Mouse (Mus musculus) liver, embryonic 13.5 days (tissue): ENCODE measurements at regions not wholly inside any gene's neighbourhood (a gene's known extent, or its start where the extent isn't known, plus 50 kb on each side); places are given as distances from the start of the nearest gene placed in this dataset.
A peak's percentile ranks its signal among the peaks of the same experiment; 100 is the strongest.

Source experiments
- ATAC-seq: fragments of 200-750 bp; cut with Nextera tagmentation; 2 replicates; pipeline ENCODE4 v1.8.0; 2017; ENCODE audit warnings: low read depth, mild to moderate bottlenecking, moderate number of reproducible peaks, moderate library complexity
- DNase-seq: peaks from one replicate; pipeline ENCODE4 v3.0.0; 2022
- H3K27ac ChIP-seq: fragments of 300-500 bp; sonication (generic); 2 replicates; pipeline ENCODE4 v1.5.1; 2015; ENCODE audit warnings: moderate library complexity, mild to moderate bottlenecking, inconsistent platforms
- H3K27me3 ChIP-seq: fragments of 300-500 bp; sonication (generic); 2 replicates; pipeline ENCODE4 v1.6.1; 2015; ENCODE audit warnings: mild to moderate bottlenecking, inconsistent platforms
- H3K36me3 ChIP-seq: fragments of 300-500 bp; sonication (generic); 2 replicates; pipeline ENCODE4 v1.6.1; 2015; ENCODE audit warnings: mild to moderate bottlenecking, inconsistent platforms
- H3K4me1 ChIP-seq: fragments of 300-500 bp; sonication (generic); replicated peaks from 2 replicates; pipeline ENCODE4 v1.6.1; 2015; ENCODE audit warnings: inconsistent platforms
- H3K4me2 ChIP-seq: fragments of 300-500 bp; sonication (generic); 2 replicates; pipeline ENCODE4 v1.6.1; 2015; ENCODE audit warnings: inconsistent platforms, mild to moderate bottlenecking, moderate library complexity
- H3K4me3 ChIP-seq: fragments of 300-500 bp; sonication (generic); replicated peaks from 2 replicates; pipeline ENCODE4 v1.5.1; 2015; ENCODE audit warnings: mild to moderate bottlenecking, inconsistent platforms
- H3K9ac ChIP-seq: fragments of 300-500 bp; sonication (generic); 2 replicates; pipeline ENCODE4 v1.6.1; 2015; ENCODE audit warnings: mild to moderate bottlenecking, inconsistent platforms
- H3K9me3 ChIP-seq: fragments of 300-500 bp; sonication (generic); replicated peaks from 2 replicates; pipeline ENCODE4 v1.6.1; 2016; ENCODE audit warnings: inconsistent platforms
- WGBS: fragments of 180-500 bp; shearing (Covaris S2); methylation state at CpG from one replicate; pipeline ENCODE4 v1.1.7; 2015; ENCODE audit not compliant: insufficient replicate concordance; 5-methylcytosine and 5-hydroxymethylcytosine counted together

DNA sequence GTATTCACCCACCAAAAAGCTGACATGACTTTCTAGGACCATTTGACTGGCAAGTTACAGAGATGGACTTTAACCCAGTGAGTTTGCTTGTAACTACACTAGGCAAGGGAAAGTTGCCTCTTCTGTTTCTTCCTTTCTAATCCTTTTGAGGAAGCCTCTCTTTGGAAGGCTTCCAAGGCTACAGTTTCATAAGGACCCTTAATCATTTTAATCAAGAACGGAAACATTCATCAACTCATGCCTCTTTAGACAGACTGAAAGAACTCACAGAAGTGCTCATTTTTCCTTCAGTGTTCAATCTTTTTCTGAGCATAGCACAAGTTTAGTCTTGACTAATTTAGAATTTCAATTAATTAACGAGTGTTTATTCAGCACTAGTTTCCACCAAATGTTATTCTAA is 84.2 kb downstream of the Ddx1 start:
- DNase-seq: no peak
- ATAC-seq: no peak
- no peaks in the 10 kb centered on the region for H3K4me1 ChIP-seq
- 59% methylated on average over 2 of the region's 2 CpGs for WGBS
- no peaks in the 10 kb centered on the region for H3K27me3 ChIP-seq
- no peak overlapping the region for H3K4me2 ChIP-seq
- no peak overlapping the region for H3K9ac ChIP-seq
- H3K4me3 ChIP-seq: no peak overlapping the region
- no peaks in the 10 kb centered on the region for H3K36me3 ChIP-seq
- no peak overlapping the region for H3K27ac ChIP-seq
- no peaks in the 10 kb centered on the region for H3K9me3 ChIP-seq

DNA sequence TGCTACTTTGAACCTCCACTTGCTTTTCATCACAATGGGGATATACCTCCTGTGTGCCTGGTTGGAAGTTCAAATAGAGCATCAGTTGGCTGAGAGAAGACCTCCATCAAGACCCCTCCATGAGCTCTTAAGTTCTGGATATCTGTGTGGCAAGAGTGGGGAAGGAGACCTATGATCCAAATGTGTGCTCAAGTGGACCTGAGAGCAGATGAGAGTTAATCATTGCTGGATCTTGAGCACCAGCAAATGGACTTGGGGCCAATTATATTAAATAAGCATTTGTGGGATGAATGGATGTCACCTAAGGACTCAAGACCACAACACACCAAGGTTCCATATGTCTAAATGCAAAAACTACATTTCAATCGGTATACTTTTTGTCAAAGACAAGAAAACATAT is 88.0 kb downstream of the Ddx1 start:
- no peak for DNase-seq
- 41% methylated on average over 1 of the region's 1 CpGs for WGBS
- Histone ChIP-seq H3K36me3 (no peaks in the 10 kb centered on the region), H3K9me3 (no peaks in the 10 kb centered on the region), H3K4me3 (no peak overlapping the region), H3K27me3 (no peaks in the 10 kb centered on the region), H3K27ac (no peak overlapping the region), H3K9ac (no peak overlapping the region), H3K4me1 (no peaks in the 10 kb centered on the region), H3K4me2 (no peak overlapping the region)
- ATAC-seq: no peak

DNA sequence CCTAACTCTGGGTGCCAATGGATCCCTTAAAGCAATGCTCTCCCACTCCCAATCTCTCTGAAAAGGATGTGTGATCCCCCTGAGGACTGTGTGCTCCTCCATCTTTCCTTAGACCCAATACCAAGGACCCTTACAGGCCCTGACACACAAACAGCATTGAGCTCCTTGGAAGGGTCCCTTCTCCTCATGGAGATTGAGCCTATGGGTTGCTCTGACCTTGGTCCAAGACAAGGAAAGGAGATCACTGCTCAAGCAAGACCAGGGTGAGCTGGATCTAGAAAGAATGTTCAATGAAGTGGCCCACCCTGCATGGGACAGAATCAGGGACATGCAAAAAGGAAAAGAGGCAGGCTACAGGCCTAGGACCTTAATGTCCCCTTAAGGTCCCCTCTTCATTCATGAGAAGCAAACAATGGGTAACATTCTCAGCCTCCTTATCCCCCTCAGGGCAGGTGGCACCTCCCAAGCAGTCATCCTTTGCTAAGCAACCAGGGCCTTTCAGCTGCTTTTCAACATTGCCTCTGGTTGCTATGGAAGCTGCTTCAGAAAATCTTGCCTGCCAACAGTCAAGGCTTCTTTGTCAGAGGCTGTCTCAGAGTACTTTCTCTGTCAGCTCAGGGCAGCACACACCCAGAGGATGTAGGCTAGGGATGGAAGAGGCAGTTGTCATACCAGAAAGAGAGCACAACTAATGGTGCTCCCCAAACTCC is 89.5 kb downstream of the Ddx1 start:
- no peaks in the 10 kb centered on the region for H3K9me3 ChIP-seq
- ATAC-seq (no peak), DNase-seq (no peak)
- no peaks in the 10 kb centered on the region for H3K4me1 ChIP-seq
- H3K4me2 ChIP-seq: no peak overlapping the region
- no peak overlapping the region for H3K27ac ChIP-seq
- no peaks in the 10 kb centered on the region for H3K36me3 ChIP-seq
- no peak overlapping the region for H3K9ac ChIP-seq
- H3K4me3 ChIP-seq: no peak overlapping the region
- no peaks in the 10 kb centered on the region for H3K27me3 ChIP-seq

DNA sequence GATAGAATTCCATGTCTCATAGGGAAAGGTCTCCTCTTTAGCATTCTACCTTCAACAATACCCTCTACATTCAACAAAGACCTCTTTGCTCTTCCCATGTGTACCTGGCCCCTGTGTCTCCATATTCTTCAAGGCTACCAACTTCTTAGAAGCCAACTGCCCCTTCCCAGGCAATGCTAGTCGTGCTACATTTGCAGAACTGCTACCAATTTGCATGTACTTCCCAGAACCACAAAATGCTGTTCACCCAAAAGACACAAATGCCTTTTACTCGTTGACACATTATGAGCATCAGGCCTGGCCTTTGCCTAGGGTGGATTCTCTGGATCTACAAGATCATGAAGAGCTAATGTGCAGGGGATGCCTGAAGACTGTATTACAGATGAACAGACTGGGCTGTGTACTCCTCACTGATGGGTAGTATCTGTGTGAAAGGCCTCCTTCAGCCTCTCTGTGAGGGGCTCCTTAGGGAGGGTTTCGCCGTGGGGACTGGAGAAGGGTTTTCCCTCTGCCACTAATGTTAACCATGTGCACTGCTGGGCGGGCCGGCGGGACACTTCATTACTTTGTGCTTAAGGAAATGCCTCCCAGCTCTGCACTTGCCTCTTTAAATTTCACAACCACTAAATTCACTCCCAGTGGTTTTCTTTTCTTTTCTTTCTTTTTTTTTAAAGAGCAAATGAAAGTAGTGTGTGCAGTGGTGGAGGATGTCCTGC is 91.2 kb downstream of the Ddx1 start:
- ATAC-seq: no peak

DNA sequence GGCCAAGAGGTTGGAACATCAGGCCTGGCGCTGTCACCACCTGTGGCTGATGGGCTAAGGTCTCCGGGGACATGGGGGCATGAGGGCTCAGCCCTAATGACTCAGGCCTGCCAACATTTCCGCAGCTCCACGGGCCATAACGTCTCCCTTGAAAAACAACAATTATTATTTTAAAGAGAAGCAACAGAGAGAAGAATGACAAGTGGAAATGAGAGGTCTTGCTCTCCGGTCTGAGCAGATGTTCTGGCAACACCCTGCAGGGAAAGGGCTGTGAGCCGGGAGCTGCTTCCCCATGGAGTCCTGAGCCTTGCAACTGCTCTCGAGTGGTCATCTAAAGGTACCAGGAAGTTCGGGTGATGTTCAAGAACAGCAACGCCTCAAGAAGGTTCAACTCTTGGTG is 91.9 kb downstream of the Ddx1 start:
- Histone ChIP-seq H3K27me3 (no peaks in the 10 kb centered on the region), H3K36me3 (no peaks in the 10 kb centered on the region), H3K4me2 (no peak overlapping the region), H3K4me3 (no peak overlapping the region), H3K27ac (no peak overlapping the region), H3K9me3 (no peaks in the 10 kb centered on the region), H3K4me1 (no peaks in the 10 kb centered on the region), H3K9ac (no peak overlapping the region)
- no peak for DNase-seq
- ATAC-seq: no peak
- WGBS: 66% methylated on average over 10 of the region's 10 CpGs

More for the DNA sequence above, 91.2 kb downstream of the Ddx1 start:
- Histone ChIP-seq H3K4me1 (no peaks in the 10 kb centered on the region), H3K27me3 (no peaks in the 10 kb centered on the region), H3K9me3 (no peaks in the 10 kb centered on the region), H3K4me2 (no peak overlapping the region), H3K9ac (no peak overlapping the region), H3K27ac (no peak overlapping the region), H3K36me3 (no peaks in the 10 kb centered on the region), H3K4me3 (no peak overlapping the region)
- 78% methylated on average over 7 of the region's 7 CpGs for WGBS
- no peak for DNase-seq

DNA sequence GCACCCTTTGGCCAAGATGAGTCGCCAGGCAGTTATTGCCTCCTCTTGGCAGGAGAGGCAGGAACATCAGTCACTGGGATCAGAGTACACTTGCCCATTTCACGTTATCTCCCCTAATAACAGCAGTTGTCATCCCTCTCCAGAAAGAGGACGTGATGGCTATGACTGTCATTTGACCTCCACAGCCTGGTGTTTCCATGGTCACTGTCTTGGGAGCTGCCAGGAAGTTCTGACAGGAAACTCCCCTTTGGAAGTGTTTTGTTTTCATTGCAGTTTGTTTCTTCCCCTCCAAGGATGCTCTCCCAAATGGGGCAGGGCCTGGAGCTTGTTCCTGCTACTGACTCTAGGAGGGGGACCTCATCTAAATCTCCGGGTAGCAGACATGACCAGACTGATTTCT is 98.3 kb downstream of the Ddx1 start:
- WGBS: 30% methylated on average over 4 of the region's 4 CpGs
- DNase-seq: no peak
- H3K36me3 ChIP-seq: no peaks in the 10 kb centered on the region
- H3K4me2 ChIP-seq: no peak overlapping the region
- H3K4me1 ChIP-seq: no peaks in the 10 kb centered on the region; the same call in 1 of the 2 replicates
- no peak overlapping the region for H3K9ac ChIP-seq
- no peak for ATAC-seq
- H3K4me3 ChIP-seq: no peak overlapping the region
- H3K27ac ChIP-seq: no peak overlapping the region
- no peaks in the 10 kb centered on the region for H3K27me3 ChIP-seq
- no peaks in the 10 kb centered on the region for H3K9me3 ChIP-seq

DNA sequence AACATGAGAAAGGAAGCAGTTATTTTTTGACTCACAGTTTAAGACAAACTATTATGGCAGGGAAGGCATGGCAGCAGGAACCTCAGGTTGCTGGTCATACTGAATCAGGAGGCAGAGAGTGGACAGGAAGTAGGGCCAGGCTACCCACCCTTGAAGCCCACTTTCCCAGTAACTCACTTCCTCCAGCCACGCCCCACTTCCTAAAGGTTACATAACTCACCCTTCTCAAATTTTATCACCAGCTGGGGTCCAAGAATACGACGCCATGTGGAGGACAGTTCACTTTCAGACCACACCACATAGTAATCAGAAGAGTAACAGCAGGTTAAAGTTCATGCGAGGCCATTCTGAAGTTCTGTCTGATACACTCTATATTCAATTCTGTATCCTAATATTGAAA is 101.8 kb downstream of the Ddx1 start:
- no peaks in the 10 kb centered on the region; the same call in 1 of the 2 replicates for H3K4me1 ChIP-seq
- no peaks in the 10 kb centered on the region for H3K9me3 ChIP-seq
- WGBS: 51% methylated on average over 4 of the region's 4 CpGs
- no peak overlapping the region for H3K9ac ChIP-seq
- no peaks in the 10 kb centered on the region for H3K36me3 ChIP-seq
- DNase-seq (no peak), ATAC-seq (no peak)
- no peak overlapping the region for H3K27ac ChIP-seq
- no peak overlapping the region for H3K4me2 ChIP-seq
- no peaks in the 10 kb centered on the region for H3K27me3 ChIP-seq
- H3K4me3 ChIP-seq: no peak overlapping the region

DNA sequence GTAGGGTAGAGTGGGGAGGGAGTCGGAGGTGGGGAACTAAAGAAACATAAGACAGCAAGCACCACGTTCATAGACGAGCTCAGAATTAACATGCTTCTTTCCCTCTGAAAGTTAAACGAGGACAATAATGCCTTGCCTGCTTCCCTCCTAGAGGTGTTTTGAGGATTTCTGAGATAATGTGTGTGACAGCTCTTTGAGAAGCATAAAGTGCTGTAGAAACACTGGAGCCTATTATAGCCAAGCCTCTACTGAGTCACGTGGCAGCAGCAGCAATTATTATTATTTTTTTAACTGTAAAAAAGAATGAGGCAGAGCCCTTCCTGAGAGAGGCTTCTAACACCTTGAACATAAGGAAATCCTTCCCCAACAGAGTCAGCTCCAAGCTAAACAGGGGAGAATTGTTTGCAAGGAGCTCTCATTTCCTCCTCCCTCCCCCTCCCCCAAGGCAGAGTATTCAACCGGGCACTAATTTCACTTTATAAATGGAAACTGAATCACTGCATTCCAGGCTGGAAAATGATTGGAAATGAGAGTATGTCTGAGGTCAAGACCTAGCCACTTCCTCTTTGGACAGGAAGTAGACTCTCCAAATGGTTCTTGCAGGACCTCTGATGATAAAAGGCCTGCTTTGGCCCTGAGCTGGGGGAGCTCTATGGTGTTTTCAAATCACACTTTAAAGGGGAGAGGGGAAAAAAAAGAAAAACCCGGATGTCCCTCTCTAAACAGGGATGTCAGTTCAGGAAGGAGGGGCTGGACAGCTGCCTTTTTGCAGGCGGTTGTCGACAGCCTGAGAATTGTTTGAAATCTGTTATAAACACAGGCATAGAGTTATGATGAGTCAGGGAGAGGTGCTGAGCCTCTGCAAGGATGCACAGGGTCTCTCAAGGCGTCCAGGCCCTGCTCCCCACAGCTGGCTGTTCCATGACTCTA is 103.6 kb downstream of the Ddx1 start:
- Histone ChIP-seq H3K4me3 (no peak overlapping the region), H3K9me3 (no peaks in the 10 kb centered on the region), H3K36me3 (no peaks in the 10 kb centered on the region), H3K4me1 (no peaks in the 10 kb centered on the region; the same call in 1 of the 2 replicates), H3K27me3 (no peaks in the 10 kb centered on the region), H3K9ac (no peak overlapping the region), H3K4me2 (no peak overlapping the region), H3K27ac (no peak overlapping the region)
- WGBS: 26% methylated on average over 10 of the region's 10 CpGs
- DNase-seq (no peak), ATAC-seq (peak; percentile 34; the same call in 1 of the 2 replicates)

DNA sequence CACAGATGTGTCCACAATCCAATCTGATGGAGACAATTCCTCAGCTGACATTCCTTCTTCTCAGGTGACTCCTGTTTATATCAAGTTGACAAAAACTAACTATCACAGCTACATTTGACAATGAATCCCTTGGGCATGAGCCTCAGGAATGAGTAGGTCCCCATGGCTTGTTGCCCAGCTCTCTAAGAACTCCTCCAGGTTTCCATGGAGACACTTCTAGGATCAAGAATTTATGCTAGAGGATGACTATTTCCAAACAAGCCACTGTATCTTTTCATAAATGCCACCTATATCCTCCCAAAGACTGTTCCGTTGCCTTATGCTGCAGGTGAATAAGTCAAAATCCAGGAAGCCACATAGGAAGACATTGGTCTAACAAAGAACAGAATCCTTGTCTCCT is 104.3 kb downstream of the Ddx1 start:
- 74% methylated on average over 1 of the region's 1 CpGs for WGBS
- H3K9me3 ChIP-seq: no peaks in the 10 kb centered on the region
- DNase-seq: no peak
- no peaks in the 10 kb centered on the region; the same call in 1 of the 2 replicates for H3K4me1 ChIP-seq
- no peak overlapping the region for H3K4me2 ChIP-seq
- ATAC-seq: no peak
- H3K36me3 ChIP-seq: no peaks in the 10 kb centered on the region
- no peak overlapping the region for H3K4me3 ChIP-seq
- no peak overlapping the region for H3K27ac ChIP-seq
- no peak overlapping the region for H3K9ac ChIP-seq
- no peaks in the 10 kb centered on the region for H3K27me3 ChIP-seq

DNA sequence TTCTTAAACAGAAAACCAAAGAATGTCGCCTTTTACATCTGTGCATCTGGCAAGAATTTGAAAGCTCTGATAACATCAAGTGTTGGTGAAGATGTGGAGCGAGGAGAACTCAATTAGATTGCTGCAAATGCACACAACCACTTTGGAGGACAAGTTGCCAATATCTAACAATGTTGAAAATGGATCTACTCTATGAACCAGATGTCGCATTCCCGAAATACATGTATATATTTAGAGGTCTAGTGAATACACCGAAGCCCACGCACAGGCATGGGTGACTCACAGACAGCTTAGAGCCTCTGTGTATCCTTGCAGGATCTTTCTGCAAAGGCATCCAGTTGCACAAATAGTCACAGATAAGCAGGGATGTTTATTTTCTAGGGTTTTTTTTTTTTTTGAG is 108.4 kb downstream of the Ddx1 start:
- DNase-seq: no peak
- no peaks in the 10 kb centered on the region for H3K27me3 ChIP-seq
- WGBS: 71% methylated on average over 6 of the region's 6 CpGs

DNA sequence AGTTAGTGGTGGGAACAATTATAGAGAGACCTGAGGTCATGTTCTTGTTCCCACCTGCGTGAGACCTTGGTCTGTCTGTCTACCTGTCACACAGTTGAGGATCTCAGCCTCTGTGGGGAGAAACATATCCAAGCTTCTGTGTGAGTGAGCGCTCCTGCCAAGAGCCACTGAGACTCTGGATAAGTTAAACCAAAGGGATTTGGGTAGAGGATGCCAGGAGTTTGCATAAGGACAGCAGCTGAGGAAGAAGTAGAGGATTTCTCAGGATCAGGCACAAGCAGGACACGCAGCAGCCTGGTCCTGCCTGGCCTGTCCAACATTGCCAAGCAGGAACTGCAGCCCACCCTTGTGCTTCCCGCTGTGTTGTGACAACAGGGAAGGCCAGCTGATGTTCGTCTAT is 109.8 kb downstream of the Ddx1 start:
- Histone ChIP-seq H3K9ac (no peak overlapping the region), H3K9me3 (no peaks in the 10 kb centered on the region), H3K4me2 (no peak overlapping the region), H3K27ac (no peak overlapping the region), H3K4me1 (no peaks in the 10 kb centered on the region), H3K4me3 (no peak overlapping the region), H3K36me3 (no peaks in the 10 kb centered on the region), H3K27me3 (no peaks in the 10 kb centered on the region)
- DNase-seq: no peak
- no peak for ATAC-seq
- WGBS: 66% methylated on average over 5 of the region's 5 CpGs

More for the DNA sequence above, 108.4 kb downstream of the Ddx1 start:
- no peak overlapping the region for H3K4me3 ChIP-seq
- H3K9me3 ChIP-seq: no peaks in the 10 kb centered on the region
- ATAC-seq: no peak
- no peak overlapping the region for H3K9ac ChIP-seq
- no peaks in the 10 kb centered on the region for H3K36me3 ChIP-seq
- no peak overlapping the region for H3K27ac ChIP-seq
- H3K4me1 ChIP-seq: no peaks in the 10 kb centered on the region
- no peak overlapping the region for H3K4me2 ChIP-seq
